Mouse (Mus musculus) stomach, postnatal 0 days (tissue): ENCODE measurements at regions not wholly inside any gene's neighbourhood (a gene's known extent, or its start where the extent isn't known, plus 50 kb on each side); places are given as distances from the start of the nearest gene placed in this dataset.

Experiments
- ATAC-seq: fragments of 200-750 bp; cut with Nextera tagmentation; 2 replicates; pipeline ENCODE4 v1.8.0; 2017; ENCODE audit not compliant: low FRiP score, low TSS enrichment
- DNase-seq: peaks from one replicate; pipeline ENCODE4 v3.0.0-alpha.2; 2016; ENCODE audit warnings: low spot score
- H3K27ac ChIP-seq: fragments of 300-500 bp; sonication (generic); replicated peaks from 2 replicates; pipeline ENCODE4 v1.5.1; 2014; ENCODE audit warnings: mild to moderate bottlenecking, control low read depth
- H3K27me3 ChIP-seq: fragments of 300-500 bp; sonication (generic); 2 replicates; pipeline ENCODE4 v1.6.1; 2014; ENCODE audit warnings: low read length; ENCODE audit not compliant: control insufficient read depth, insufficient read depth
- H3K36me3 ChIP-seq: fragments of 300-500 bp; sonication (generic); 2 replicates; pipeline ENCODE4 v1.6.1; 2014; ENCODE audit warnings: low read length, mixed read lengths; ENCODE audit not compliant: control insufficient read depth, insufficient read depth
- H3K4me1 ChIP-seq: fragments of 300-500 bp; sonication (generic); replicated peaks from 2 replicates; pipeline ENCODE4 v1.6.1; 2014; ENCODE audit warnings: antibody characterized with exemption; ENCODE audit not compliant: control insufficient read depth, insufficient read depth
- H3K4me2 ChIP-seq: fragments of 300-500 bp; sonication (generic); replicated peaks from 2 replicates; pipeline ENCODE4 v1.6.1; 2014; ENCODE audit warnings: low read depth, mild to moderate bottlenecking, control low read depth, moderate library complexity
- H3K4me3 ChIP-seq: fragments of 300-500 bp; sonication (generic); 2 replicates; pipeline ENCODE4 v1.5.1; 2014; ENCODE audit warnings: low read depth, low read length, control low read depth
- H3K9ac ChIP-seq: fragments of 300-500 bp; sonication (generic); 2 replicates; pipeline ENCODE4 v1.6.1; 2014; ENCODE audit warnings: mild to moderate bottlenecking, low read length, control low read depth, mixed read lengths
- H3K9me3 ChIP-seq: fragments of 300-500 bp; sonication (generic); 2 replicates; pipeline ENCODE4 v1.6.1; 2016; ENCODE audit warnings: low read length; ENCODE audit not compliant: control insufficient read depth
- CTCF ChIP-seq: IDR thresholded peaks from 2 replicates; pipeline ENCODE4 v1.5.1; 2016; ENCODE audit warnings: antibody characterized with exemption, low read depth, mild to moderate bottlenecking, moderate library complexity
- EP300 ChIP-seq: optimal IDR thresholded peaks from 2 replicates; pipeline ENCODE3; 2016; ENCODE audit warnings: antibody characterized with exemption
- WGBS: fragments of 180-500 bp; shearing (Covaris S2); extraction: QIAGEN DNeasy Blood & Tissue Kit; methylation state at CpG from one replicate; pipeline ENCODE4 v1.1.7; 2014; 5-methylcytosine and 5-hydroxymethylcytosine counted together

GRCm38 (mm10) chr12:12746852-12747454 is 194.8 kb downstream of the Mycn start:
- no peak overlapping the region for H3K27ac ChIP-seq
- 56% methylated on average over 4 of the region's 4 CpGs for WGBS
- ATAC-seq: no peak

GRCm38 (mm10) chr12:12744492-12744891 is 197.2 kb downstream of the Mycn start:
- ATAC-seq (no peak), DNase-seq (no peak)
- 79% methylated on average over 2 of the region's 2 CpGs for WGBS
- Histone ChIP-seq H3K27me3 (no peaks in the 10 kb centered on the region), H3K27ac (no peak overlapping the region), H3K4me1 (no peaks in the 10 kb centered on the region), H3K9ac (no peak overlapping the region), H3K4me3 (no peak overlapping the region), H3K4me2 (no peak overlapping the region), H3K36me3 (no peaks in the 10 kb centered on the region), H3K9me3 (no peaks in the 10 kb centered on the region)
- TF ChIP-seq EP300: no peak
- no peak for TF ChIP-seq CTCF

More at GRCm38 (mm10) chr12:12746852-12747454, 194.8 kb downstream of the Mycn start:
- Histone ChIP-seq H3K4me1 (no peaks in the 10 kb centered on the region), H3K27me3 (no peaks in the 10 kb centered on the region), H3K9me3 (no peaks in the 10 kb centered on the region), H3K9ac (no peak overlapping the region), H3K4me3 (no peak overlapping the region), H3K36me3 (no peaks in the 10 kb centered on the region), H3K4me2 (no peak overlapping the region)
- no peak for TF ChIP-seq EP300
- TF ChIP-seq CTCF: no peak
- no peak for DNase-seq

GRCm38 (mm10) chr12:12738631-12739331 is 202.9 kb downstream of the Mycn start:
- H3K4me2 ChIP-seq: no peak overlapping the region
- H3K9me3 ChIP-seq: no peaks in the 10 kb centered on the region
- no peak for ATAC-seq
- no peak overlapping the region for H3K4me3 ChIP-seq
- H3K27ac ChIP-seq: no peak overlapping the region
- DNase-seq: no peak
- H3K9ac ChIP-seq: no peak overlapping the region
- TF ChIP-seq CTCF (no peak), EP300 (no peak)
- WGBS: 18% methylated on average over 12 of the region's 12 CpGs
- H3K4me1 ChIP-seq: no peaks in the 10 kb centered on the region
- no peaks in the 10 kb centered on the region for H3K36me3 ChIP-seq
- no peaks in the 10 kb centered on the region for H3K27me3 ChIP-seq

GRCm38 (mm10) chr12:12725797-12726196 is 215.9 kb downstream of the Mycn start:
- Histone ChIP-seq H3K27me3 (no peaks in the 10 kb centered on the region), H3K4me3 (no peak overlapping the region), H3K27ac (no peak overlapping the region), H3K9me3 (no peaks in the 10 kb centered on the region), H3K4me2 (no peak overlapping the region), H3K4me1 (no peaks in the 10 kb centered on the region), H3K36me3 (no peaks in the 10 kb centered on the region), H3K9ac (no peak overlapping the region)
- ATAC-seq: no peak
- TF ChIP-seq CTCF: no peak
- no peak for TF ChIP-seq EP300
- no peak for DNase-seq
- WGBS: 40% methylated on average over 9 of the region's 9 CpGs

- Histone ChIP-seq H3K4me2 (no peak overlapping the region), H3K27ac (no peak overlapping the region), H3K4me3 (no peak overlapping the region), H3K9ac (no peak overlapping the region), H3K27me3 (no peaks in the 10 kb centered on the region), H3K36me3 (no peaks in the 10 kb centered on the region), H3K4me1 (no peaks in the 10 kb centered on the region), H3K9me3 (no peaks in the 10 kb centered on the region)
- TF ChIP-seq EP300 (no peak), CTCF (no peak)
- 31% methylated on average over 13 of the region's 13 CpGs for WGBS
- no peak for ATAC-seq
- no peak for DNase-seq
Measured at GRCm38 (mm10) chr12:12725075-12725474, 216.6 kb downstream of the Mycn start.
